Mouse (Mus musculus): ENCODE results near the gene Ifit3b.

DNA sequence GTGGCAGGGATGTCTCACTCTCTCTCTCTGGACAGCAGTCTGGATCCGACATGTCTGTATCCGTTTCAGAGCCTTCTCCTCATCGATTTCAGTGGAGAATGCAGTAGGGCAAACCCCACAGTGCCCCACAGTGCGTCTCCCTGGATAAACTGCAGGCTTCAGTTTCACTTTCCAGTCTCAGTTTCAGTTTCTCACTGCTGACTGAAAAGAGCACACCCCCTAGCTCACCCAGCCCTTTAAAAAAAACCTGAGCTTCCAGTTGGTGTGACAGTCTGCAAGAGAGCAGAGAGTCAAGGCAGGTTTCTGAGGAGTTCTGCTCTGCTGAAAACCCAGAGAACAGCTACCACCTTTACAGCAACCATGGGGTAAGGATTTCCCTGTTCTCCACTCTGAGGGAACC is 32.9 kb downstream of the Ifit3b start, which contains the start of the genes Ifit1bl2 and Ifit1:
- TF ChIP-seq CTCF (IDR thresholded peaks at IDR 0.05; ENCODE audit: borderline replicate concordance, extremely low read depth, insufficient read depth, insufficient read length) (no peak), POLR2A (IDR thresholded peaks at IDR 0.05; ENCODE audit: borderline replicate concordance, extremely low read depth, insufficient read depth, insufficient read length, poor library complexity, severe bottlenecking) (no peak)

All from brain, embryonic 14.5 days (tissue).